Mouse (Mus musculus): ENCODE data around the gene Podxl2. TPM values are rescaled to one million over a fixed set of nuclear protein-coding genes. Genes with fewer than 3 reads are reported as not detected.

Podxl2 gene
- 2.7 TPM for polyA plus RNA-seq (2015; fragmentation: Illumina TruSeq; extraction: RNeasy Lipid Tissue Mini Kit (QIAGEN cat#74804); ENCODE audit: insufficient read depth, low read depth, low replicate concordance)

GRCm38 (mm10) chr6:88874868-88875508, at the start of gene Podxl2:
Gene Podxl2, minus strand, starts transcription at chr6:88875044.

GRCm38 (mm10) chr6:88901947-88902820, 27.3 kb upstream of the Podxl2 start, which contains the start of gene Tpra1:
Gene Tpra1, plus strand, starts transcription at chr6:88902251.

DNA sequence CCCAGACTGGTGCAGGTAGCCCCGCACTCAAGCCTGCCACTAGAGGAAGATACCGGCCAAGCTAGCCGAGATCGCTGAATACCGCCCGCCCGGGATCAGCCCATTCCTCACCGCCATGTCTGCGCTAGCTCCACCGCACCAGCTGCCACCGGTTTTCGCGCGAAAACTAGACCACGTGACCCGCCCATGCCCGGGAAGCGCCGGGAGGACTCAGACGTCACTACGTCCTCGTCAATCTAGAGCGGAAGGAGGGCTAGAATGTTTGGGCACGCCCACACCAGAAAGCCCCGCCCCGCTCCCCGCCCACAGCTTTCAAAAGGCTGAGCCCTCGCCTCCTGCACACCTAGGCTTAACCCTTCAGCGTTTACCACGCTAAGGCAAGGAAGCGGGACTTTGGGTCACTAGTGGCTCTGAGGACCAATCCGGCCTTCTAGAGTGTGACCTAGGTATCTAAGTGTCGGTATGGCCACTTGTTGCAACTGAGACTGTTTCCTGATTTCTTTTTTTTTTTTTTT, 23.7 kb upstream of the Podxl2 start, which contains the start of gene Mcm2:
Gene Mcm2, minus strand, starts transcription at position 247 of the 515 bp plus-strand sequence.

DNA sequence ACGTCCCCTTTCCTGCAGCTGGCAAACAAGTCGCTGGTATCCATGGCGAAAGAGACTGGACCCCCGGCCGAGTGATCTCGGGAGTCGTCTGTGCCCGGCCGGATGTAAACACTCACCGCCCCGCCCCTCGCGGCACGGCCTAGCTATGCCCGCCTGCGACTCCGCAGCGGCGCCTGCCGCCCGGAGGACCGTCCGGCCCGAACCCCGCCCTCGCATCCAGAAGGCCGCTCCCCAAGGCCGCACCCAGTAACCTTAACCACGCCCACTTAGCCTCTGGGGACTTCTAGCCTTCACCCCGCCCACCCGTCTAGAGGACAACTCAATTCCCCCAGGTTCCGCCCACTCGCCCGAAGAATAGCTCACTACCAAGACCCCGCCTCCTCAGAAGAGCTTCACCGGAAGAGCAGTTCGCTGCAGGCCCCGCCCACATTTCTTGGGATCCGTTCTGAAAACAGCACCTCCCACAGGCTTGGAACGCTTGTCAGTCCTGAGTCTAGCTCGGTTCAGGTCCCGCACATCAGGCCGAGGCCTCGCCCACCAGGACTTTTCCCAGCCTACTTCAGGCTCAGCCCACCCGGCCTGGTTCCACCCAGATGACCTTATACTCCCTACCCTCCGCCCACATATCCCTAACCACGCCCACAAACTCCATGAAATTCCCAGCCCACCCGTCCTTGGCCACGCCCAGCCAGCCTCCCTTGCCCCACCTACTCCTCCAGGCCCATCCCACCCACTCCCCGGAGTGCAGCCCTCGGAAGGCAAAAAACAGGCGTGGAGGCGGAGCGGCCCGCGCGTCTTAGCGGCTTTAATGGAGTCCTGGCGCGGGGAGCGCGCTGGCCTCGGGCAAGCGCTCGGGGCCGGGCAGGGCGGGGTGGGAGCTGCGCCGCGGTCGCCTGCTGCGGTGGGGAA, 32.8 kb downstream of the Podxl2 start, which contains the start of gene Abtb1:
Gene Abtb1, minus strand, starts transcription at position 204 of the 909 bp plus-strand sequence.

Other genes with a start within 250 kb of the Podxl2 start
- 0.54 TPM for gene Kbtbd12, start 237.1 kb downstream of the Podxl2 start, polyA plus RNA-seq (2015; fragmentation: Illumina TruSeq; extraction: RNeasy Lipid Tissue Mini Kit (QIAGEN cat#74804); ENCODE audit: insufficient read depth, low read depth, low replicate concordance)
- gene Mgll, start 150.6 kb downstream of the Podxl2 start, polyA plus RNA-seq (2015; fragmentation: Illumina TruSeq; extraction: RNeasy Lipid Tissue Mini Kit (QIAGEN cat#74804); ENCODE audit: insufficient read depth, low read depth, low replicate concordance) = 34.8 TPM
- gene Abtb1, start 33.1 kb downstream of the Podxl2 start, polyA plus RNA-seq (2015; fragmentation: Illumina TruSeq; extraction: RNeasy Lipid Tissue Mini Kit (QIAGEN cat#74804); ENCODE audit: insufficient read depth, low read depth, low replicate concordance) = 13.1 TPM
- 1.5 TPM for gene Mcm2, start 23.7 kb upstream of the Podxl2 start, polyA plus RNA-seq (2015; fragmentation: Illumina TruSeq; extraction: RNeasy Lipid Tissue Mini Kit (QIAGEN cat#74804); ENCODE audit: insufficient read depth, low read depth, low replicate concordance)
- 19.3 TPM for gene Tpra1, start 27.2 kb upstream of the Podxl2 start, polyA plus RNA-seq (2015; fragmentation: Illumina TruSeq; extraction: RNeasy Lipid Tissue Mini Kit (QIAGEN cat#74804); ENCODE audit: insufficient read depth, low read depth, low replicate concordance)